Mouse (Mus musculus) CD4-positive, CD25-positive, alpha-beta regulatory T cell, adult 2 months (primary cell): Measurements from ENCODE around the gene Pom121.
A peak's percentile ranks its signal among the peaks of the same experiment; 100 is the strongest.
"Not testable (repeated sequence)": the region's sequence is repeated elsewhere in the genome, so short reads cannot be mapped to it uniquely, and the experiment has no call there.

Source experiments
- DNase-seq: peaks from one replicate; pipeline ENCODE4 v3.0.0-alpha.2; 2012; ENCODE audit warnings: low read depth, low spot score

Gene Pom121

GRCm38 (mm10) chr5:135369196-135369595 is 25.1 kb downstream of the Pom121 start:
- DNase-seq = not testable (repeated sequence)

- DNase-seq = no peak
Observed at GRCm38 (mm10) chr5:135368312-135368711, 26.0 kb downstream of the Pom121 start.

- DNase-seq = peak; percentile 56
Observed at GRCm38 (mm10) chr5:135367841-135368240, 26.5 kb downstream of the Pom121 start.

- DNase-seq = peak; percentile 46
Observed at GRCm38 (mm10) chr5:135363540-135363939, 30.8 kb downstream of the Pom121 start.

GRCm38 (mm10) chr5:135362572-135362971 is 31.8 kb downstream of the Pom121 start:
- DNase-seq = no peak

GRCm38 (mm10) chr5:135359772-135360171 is 34.6 kb downstream of the Pom121 start:
- no peak for DNase-seq

GRCm38 (mm10) chr5:135357556-135357955 is 36.8 kb downstream of the Pom121 start:
- DNase-seq = no peak

- no peak for DNase-seq
Observed at GRCm38 (mm10) chr5:135356090-135356489, 38.3 kb downstream of the Pom121 start.

GRCm38 (mm10) chr5:135353564-135353963 is 40.8 kb downstream of the Pom121 start:
- peak; percentile 25 for DNase-seq

- DNase-seq = no peak
Observed at GRCm38 (mm10) chr5:135352995-135353394, 41.4 kb downstream of the Pom121 start, which contains the start of gene Trim50. Trim50 (plus strand) TSS chr5:135353295.

- DNase-seq = no peak
Observed at GRCm38 (mm10) chr5:135351606-135352005, 42.7 kb downstream of the Pom121 start.

GRCm38 (mm10) chr5:135349862-135350261 is 44.5 kb downstream of the Pom121 start, which contains the start of gene Fkbp6:
Fkbp6 (minus strand) TSS chr5:135350044.
- DNase-seq = no peak

- DNase-seq = no peak
Observed at GRCm38 (mm10) chr5:135347511-135348011, 46.8 kb downstream of the Pom121 start.

- DNase-seq = no peak
Observed at GRCm38 (mm10) chr5:135346430-135346829, 47.9 kb downstream of the Pom121 start.

GRCm38 (mm10) chr5:135345989-135346388 is 48.4 kb downstream of the Pom121 start:
- DNase-seq = no peak

- no peak for DNase-seq
Observed at GRCm38 (mm10) chr5:135337575-135337974, 56.8 kb downstream of the Pom121 start.

- DNase-seq = no peak
Observed at GRCm38 (mm10) chr5:135331161-135331560, 63.2 kb downstream of the Pom121 start.

- no peak for DNase-seq
Observed at GRCm38 (mm10) chr5:135330201-135330600, 64.1 kb downstream of the Pom121 start.

GRCm38 (mm10) chr5:135329471-135329870 is 64.9 kb downstream of the Pom121 start:
- DNase-seq = no peak
